Mouse (Mus musculus): Measurements from ENCODE around the gene Cltc. TPM values are rescaled to one million over a fixed set of nuclear protein-coding genes. Genes with fewer than 3 reads are reported as not detected.
A peak's percentile ranks its signal among the peaks of the same experiment; 100 is the strongest.

The Cltc gene
- polyA plus RNA-seq, 1 experiment from 2014 or later = 135 TPM

DNA sequence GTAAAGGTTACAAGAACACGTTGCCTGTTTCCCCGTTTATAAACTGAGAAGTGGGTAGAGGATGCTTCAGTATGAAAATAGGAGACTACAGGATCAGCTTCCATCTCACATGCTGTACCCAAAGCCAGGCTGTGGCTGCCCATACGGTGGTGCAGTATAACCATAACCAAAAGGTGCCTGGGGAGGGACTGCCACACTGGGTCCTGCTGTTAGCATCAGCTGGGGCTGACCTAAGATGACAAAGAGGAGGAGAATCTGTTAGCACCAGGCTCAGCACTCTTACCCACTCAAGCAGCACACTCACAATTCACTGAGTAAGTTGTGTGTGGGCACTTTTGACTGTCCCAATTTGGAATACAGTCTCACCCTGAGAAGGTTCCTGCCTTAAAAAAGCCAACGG is 61.9 kb downstream of the Cltc start:
- WGBS = 84% methylated on average over 4 of the region's 4 CpGs
- Histone ChIP-seq H3K4me3 (no peak overlapping the region), H3K4me2 (replicated peaks) (no peak overlapping the region), H3K27ac (no peak overlapping the region), H3K27me3 (no peaks in the 10 kb centered on the region), H3K4me1 (no peaks in the 10 kb centered on the region), H3K9ac (no peak overlapping the region), H3K9me3 (no peaks in the 10 kb centered on the region), H3K36me3 (peaks cover 72% of the 10 kb centered on the region)
- ATAC-seq (ENCODE audit: insufficient number of reproducible peaks, insufficient read depth, low FRiP score, low TSS enrichment) = no peak

DNA sequence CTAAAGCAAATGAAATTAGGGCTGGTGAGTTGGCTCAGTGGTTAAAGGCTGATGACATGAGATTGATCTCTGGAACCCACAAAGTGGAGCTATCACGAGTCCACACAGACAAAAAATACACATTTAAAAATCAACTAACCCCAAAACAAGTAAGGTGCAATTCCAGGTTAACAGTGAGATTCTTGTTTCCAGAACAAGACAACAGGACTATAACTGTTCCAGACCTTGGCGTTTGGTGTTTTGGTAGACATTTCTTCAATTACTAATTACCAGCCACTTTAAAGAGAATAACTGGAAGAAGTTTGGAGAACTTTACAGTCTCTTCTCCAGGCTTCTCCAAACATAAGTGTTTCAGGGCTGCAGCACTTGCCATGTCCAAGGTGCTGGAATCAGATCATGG is 64.8 kb downstream of the Cltc start:
- H3K4me2 ChIP-seq (replicated peaks) = no peak overlapping the region
- H3K4me1 ChIP-seq = no peaks in the 10 kb centered on the region
- H3K9me3 ChIP-seq = no peaks in the 10 kb centered on the region
- H3K36me3 ChIP-seq = peaks cover 70% of the 10 kb centered on the region
- no peak overlapping the region for H3K9ac ChIP-seq
- no peak overlapping the region for H3K4me3 ChIP-seq
- H3K27ac ChIP-seq = no peak overlapping the region
- H3K27me3 ChIP-seq = no peaks in the 10 kb centered on the region
- ATAC-seq (ENCODE audit: insufficient number of reproducible peaks, insufficient read depth, low FRiP score, low TSS enrichment) = no peak
- WGBS = 82% methylated on average over 2 of the region's 2 CpGs

DNA sequence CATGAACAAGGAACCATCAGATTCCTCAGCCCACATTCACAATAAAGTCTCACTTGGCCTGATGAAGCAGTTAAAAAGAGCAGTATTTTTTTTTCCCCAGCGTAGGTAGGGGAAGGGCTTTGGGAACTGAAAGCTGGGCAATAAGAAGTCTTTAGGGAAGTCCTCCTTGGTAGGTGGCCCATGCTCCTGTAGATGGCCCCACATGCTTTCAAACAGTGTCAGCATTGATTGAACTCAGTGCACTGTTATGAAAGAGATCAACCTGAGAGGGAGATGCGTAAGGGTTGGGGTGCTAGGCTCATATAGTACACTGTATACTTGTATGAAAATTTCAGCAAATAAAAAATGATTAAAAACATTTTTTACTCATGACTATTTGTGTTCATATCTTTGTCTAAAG is 65.4 kb downstream of the Cltc start:
- Histone ChIP-seq H3K9ac (no peak overlapping the region), H3K4me3 (no peak overlapping the region), H3K27ac (no peak overlapping the region), H3K36me3 (peaks cover 69% of the 10 kb centered on the region), H3K4me1 (no peaks in the 10 kb centered on the region), H3K27me3 (no peaks in the 10 kb centered on the region), H3K4me2 (replicated peaks) (no peak overlapping the region), H3K9me3 (no peaks in the 10 kb centered on the region)
- WGBS = 92% methylated on average over 2 of the region's 2 CpGs
- no peak for ATAC-seq (ENCODE audit: insufficient number of reproducible peaks, insufficient read depth, low FRiP score, low TSS enrichment)

DNA sequence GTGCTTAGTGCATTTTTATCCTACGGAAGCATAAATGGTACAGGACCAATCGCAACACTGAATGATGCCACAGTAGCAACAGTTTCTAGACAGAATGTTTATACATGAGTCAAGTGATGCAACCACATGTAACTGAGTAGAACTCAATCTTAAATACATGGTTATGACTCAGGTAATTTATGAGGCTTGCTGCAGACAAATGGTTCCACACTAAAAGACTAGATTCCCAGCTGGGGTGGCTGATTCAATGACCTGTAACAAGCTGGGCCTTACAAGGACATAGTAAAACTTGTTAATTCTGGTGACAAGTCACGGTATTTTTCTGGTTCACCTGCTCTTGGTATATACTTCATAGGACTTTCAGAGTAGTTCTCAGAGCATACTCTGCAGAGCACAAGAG is 65.9 kb downstream of the Cltc start:
- Histone ChIP-seq H3K4me3 (no peak overlapping the region), H3K27ac (no peak overlapping the region), H3K4me1 (no peaks in the 10 kb centered on the region), H3K9me3 (no peaks in the 10 kb centered on the region), H3K27me3 (no peaks in the 10 kb centered on the region), H3K4me2 (replicated peaks) (no peak overlapping the region), H3K36me3 (peaks cover 66% of the 10 kb centered on the region), H3K9ac (no peak overlapping the region)
- 92% methylated on average over 3 of the region's 3 CpGs for WGBS
- ATAC-seq (ENCODE audit: insufficient number of reproducible peaks, insufficient read depth, low FRiP score, low TSS enrichment) = no peak

DNA sequence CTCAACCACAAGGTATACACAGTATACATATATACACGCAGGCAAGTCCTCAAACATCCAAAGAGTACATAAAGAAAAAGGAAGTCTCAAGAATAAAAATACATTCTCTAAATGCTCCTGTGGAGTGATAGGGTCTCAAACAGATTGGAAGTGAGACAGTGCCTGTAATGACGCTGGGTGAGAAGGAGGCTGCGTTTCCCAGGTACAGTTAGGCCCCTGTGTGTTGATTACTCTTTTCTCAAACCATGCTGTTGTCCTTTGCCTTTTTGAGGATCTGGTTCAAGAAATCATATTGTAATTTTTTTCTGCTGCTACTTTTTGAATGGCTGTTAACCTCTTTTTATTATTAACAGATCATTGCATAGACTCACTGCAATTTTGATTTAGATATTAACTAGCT is 67.0 kb downstream of the Cltc start:
- peaks cover 66% of the 10 kb centered on the region for H3K36me3 ChIP-seq

DNA sequence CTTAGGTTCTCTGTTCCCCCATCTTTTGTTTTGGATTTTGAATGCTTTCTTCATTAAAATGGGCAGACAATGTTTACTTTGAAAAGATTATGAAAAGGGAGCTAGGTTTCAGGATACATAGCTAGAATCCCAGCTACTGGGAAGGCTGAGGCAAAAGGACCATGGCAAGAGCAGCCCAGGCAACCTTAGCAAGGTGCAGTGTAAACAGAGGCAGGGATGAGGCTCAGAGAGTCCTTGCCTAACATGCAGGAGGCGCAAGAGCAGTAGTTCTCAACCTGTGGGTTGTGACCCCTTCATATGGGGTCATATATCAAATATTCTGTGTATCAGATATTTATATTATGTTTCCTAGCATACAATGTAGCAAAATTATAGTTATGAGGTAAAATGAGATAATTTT is 72.0 kb downstream of the Cltc start:
- Histone ChIP-seq H3K27me3 (no peaks in the 10 kb centered on the region), H3K9me3 (no peaks in the 10 kb centered on the region), H3K9ac (peak overlapping the region; percentile 80), H3K36me3 (peaks cover 26% of the 10 kb centered on the region), H3K4me2 (replicated peaks) (peak overlapping the region; percentile 88), H3K4me1 (peaks cover 23% of the 10 kb centered on the region), H3K27ac (no peak overlapping the region), H3K4me3 (peak overlapping the region; percentile 72)
- ATAC-seq (ENCODE audit: insufficient number of reproducible peaks, insufficient read depth, low FRiP score, low TSS enrichment) = no peak
- 90% methylated on average over 1 of the region's 1 CpGs for WGBS

More for the DNA sequence above, 67.0 kb downstream of the Cltc start:
- Histone ChIP-seq H3K27ac (no peak overlapping the region), H3K27me3 (no peaks in the 10 kb centered on the region), H3K4me1 (peaks cover 7% of the 10 kb centered on the region), H3K4me3 (no peak overlapping the region), H3K9ac (no peak overlapping the region), H3K9me3 (no peaks in the 10 kb centered on the region), H3K4me2 (replicated peaks) (no peak overlapping the region)
- WGBS = 87% methylated on average over 3 of the region's 3 CpGs
- ATAC-seq (ENCODE audit: insufficient number of reproducible peaks, insufficient read depth, low FRiP score, low TSS enrichment) = no peak

DNA sequence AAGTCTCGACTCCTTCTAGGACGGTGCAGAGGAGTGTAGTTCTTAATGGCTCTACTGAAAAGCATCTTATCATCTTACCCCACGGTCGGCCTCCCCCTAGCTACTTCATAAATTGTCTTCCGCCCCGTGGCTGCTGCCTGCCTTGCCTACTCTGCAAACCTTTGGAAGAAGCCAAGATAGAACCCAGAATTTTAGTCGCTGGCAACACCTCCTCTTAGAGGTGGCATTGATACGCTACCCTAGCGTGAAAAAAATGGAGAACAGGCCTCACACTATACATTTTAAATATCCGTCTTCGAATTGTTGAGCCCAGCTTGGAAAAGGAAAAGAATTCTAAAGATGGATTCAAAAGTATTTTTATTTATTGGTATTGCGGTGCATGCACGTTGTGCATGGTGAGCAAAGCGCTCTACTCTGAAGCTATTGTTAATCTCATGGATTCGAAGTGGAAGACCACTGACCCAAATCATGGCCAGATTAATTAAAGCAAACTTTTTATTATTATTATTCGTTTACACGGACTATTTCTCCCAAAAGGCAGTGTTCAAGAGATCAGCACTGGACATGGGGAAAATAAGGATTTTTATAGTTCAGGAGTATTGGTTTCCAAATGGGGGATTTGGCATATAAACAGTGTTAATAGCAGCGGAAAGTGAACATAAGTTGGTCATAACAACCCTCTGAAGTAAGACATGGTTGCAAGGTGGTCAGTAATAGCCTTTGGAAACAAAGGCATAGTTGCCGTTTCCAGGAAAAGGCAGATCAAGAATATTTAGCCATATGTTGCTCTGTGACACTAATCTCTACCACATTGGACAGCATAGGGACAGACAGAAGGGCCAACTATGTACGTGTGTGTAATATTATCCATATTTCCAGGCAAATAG is 73.0 kb downstream of the Cltc start:
- H3K27ac ChIP-seq = peak overlapping the region; percentile 91
- H3K4me2 ChIP-seq (replicated peaks) = peak overlapping the region; percentile 88
- peak overlapping the region; percentile 72 for H3K4me3 ChIP-seq
- no peaks in the 10 kb centered on the region for H3K9me3 ChIP-seq
- H3K9ac ChIP-seq = peak overlapping the region; percentile 80
- peak; percentile 66; the same call in 1 of the 2 replicates for ATAC-seq (ENCODE audit: insufficient number of reproducible peaks, insufficient read depth, low FRiP score, low TSS enrichment)
- H3K36me3 ChIP-seq = peaks cover 22% of the 10 kb centered on the region
- H3K4me1 ChIP-seq = peaks cover 23% of the 10 kb centered on the region
- H3K27me3 ChIP-seq = no peaks in the 10 kb centered on the region
- WGBS = 6% methylated on average over 20 of the region's 20 CpGs

DNA sequence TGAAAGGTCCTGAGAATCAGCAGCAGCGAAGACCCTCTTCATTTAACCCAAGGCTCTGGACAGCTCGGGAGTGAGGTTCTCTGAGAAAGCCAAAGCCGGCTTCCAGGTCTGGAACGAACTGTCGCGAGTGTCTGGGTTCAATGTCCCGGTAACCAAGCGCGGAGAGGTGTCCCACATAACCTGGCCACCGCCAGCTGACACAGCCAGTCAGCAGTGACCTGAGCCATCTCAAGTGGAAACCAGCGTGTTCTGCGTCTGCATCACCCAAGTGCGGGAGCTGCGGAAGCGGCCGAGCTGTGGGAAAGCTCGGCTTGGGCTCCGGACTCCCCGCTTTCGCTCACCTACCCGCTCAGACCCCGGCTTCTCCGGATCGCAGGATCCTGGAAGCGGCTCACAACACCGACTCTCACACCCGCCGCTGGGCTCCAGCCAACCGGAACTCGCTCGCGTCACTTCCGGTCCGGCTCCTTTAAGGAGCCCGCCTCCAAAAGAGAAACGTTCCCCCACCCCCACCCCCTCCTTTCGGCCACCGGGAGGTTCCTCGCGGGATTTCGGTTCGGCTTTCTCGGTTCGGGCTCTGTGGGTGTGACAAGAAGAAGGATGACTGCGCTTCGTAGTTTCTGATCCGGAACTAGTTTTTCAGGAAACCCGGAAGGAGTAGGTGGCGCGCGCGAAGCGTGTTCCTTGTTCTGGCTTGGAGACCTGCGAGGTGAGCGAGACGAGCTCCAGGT is 73.8 kb downstream of the Cltc start, which contains the start of the genes Vmp1 and Ptrh2:
Gene Vmp1 (minus strand): TSS at position 442 of the 731 bp plus-strand sequence.
Gene Ptrh2 (plus strand): TSS at position 591 of the 731 bp plus-strand sequence.
- H3K4me1 ChIP-seq = peaks cover 23% of the 10 kb centered on the region
- under 1% methylated on average over 56 of the region's 56 CpGs for WGBS
- peak; percentile 92 for ATAC-seq (ENCODE audit: insufficient number of reproducible peaks, insufficient read depth, low FRiP score, low TSS enrichment)

DNA sequence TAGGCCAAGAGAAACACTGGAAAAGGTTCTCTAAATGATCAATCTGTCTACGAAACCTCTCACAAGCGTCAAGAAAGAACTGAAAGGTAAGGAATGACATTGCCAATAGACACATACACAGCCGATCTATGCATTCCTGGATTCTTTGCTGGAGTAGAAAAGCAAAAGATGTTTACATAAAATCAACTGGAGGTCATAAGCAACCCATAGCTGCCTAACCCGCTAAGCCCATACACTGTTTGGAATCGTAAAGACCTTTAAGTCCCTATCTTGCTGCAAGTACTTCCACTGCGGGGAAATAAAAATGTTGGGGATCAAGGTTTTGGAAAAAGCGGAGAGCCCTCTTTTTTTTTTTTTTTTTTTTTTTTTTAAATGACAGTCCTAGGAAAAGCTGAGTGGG is 74.5 kb downstream of the Cltc start:
- Histone ChIP-seq H3K9me3 (no peaks in the 10 kb centered on the region), H3K4me2 (replicated peaks) (peak overlapping the region; percentile 88), H3K36me3 (peaks cover 12% of the 10 kb centered on the region), H3K4me1 (peaks cover 23% of the 10 kb centered on the region), H3K27me3 (no peaks in the 10 kb centered on the region), H3K4me3 (peak overlapping the region; percentile 72), H3K9ac (peak overlapping the region; percentile 80), H3K27ac (no peak overlapping the region)
- WGBS = 41% methylated on average over 7 of the region's 7 CpGs
- no peak for ATAC-seq (ENCODE audit: insufficient number of reproducible peaks, insufficient read depth, low FRiP score, low TSS enrichment)

More for the DNA sequence above, 73.8 kb downstream of the Cltc start, which contains the start of the genes Vmp1 and Ptrh2:
- peaks cover 15% of the 10 kb centered on the region for H3K36me3 ChIP-seq
- H3K9me3 ChIP-seq = no peaks in the 10 kb centered on the region
- no peaks in the 10 kb centered on the region for H3K27me3 ChIP-seq
- H3K4me2 ChIP-seq (replicated peaks) = peak within 1 kb of the TSS; percentile 88
- peak within 1 kb of the TSS; percentile 80 for H3K9ac ChIP-seq
- peak within 1 kb of the TSS; percentile 72 for H3K4me3 ChIP-seq
- H3K27ac ChIP-seq = peak within 1 kb of the TSS; percentile 91

DNA sequence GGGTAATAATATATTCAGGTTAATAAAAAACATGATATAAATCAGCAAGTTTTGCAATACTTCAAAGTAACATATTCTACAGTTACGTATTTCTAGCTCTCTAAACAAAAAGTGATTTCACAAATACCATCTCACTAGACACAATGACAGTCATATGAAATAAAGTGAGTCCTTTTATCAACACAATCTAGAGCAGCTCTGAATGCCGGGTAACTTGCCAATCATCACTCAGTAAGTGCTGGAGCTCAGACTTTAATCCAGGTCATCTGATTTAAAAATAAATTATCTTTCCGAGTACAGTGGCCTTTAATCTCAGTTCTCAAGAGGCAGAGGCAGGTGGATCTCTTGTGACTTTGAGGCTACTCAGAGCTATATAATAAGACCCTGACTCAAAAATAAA is 75.9 kb downstream of the Cltc start:
- no peak for ATAC-seq (ENCODE audit: insufficient number of reproducible peaks, insufficient read depth, low FRiP score, low TSS enrichment)
- Histone ChIP-seq H3K27me3 (no peaks in the 10 kb centered on the region), H3K4me3 (no peak overlapping the region), H3K27ac (no peak overlapping the region), H3K9me3 (no peaks in the 10 kb centered on the region), H3K4me1 (peaks cover 23% of the 10 kb centered on the region), H3K9ac (no peak overlapping the region), H3K36me3 (0 out of 2 replicates have a peak, but pooled peaks cover 7% of the 10 kb centered on the region), H3K4me2 (replicated peaks) (no peak overlapping the region)
- WGBS = 86% methylated on average over 3 of the region's 3 CpGs

DNA sequence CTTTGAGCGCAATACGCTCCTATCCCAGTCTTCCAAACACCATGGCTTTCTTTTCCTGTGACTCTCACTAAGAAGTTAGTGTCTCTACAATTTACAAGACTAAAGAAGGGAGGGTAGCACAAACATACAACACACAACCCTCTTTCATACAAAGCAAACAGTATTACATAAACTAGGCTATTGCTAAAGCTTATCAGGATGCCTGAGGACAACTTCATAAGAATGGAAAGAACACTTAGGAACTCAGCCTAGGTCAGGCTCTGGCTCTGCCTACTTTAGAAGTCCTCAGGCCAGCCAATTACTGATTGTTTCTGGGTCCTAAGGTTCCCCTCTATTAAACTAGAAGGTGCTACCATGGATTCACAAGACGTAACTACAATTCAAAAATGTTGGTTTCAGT is 76.6 kb downstream of the Cltc start:
- Histone ChIP-seq H3K4me2 (replicated peaks) (no peak overlapping the region), H3K9me3 (no peaks in the 10 kb centered on the region), H3K4me3 (no peak overlapping the region), H3K27me3 (no peaks in the 10 kb centered on the region), H3K36me3 (0 out of 2 replicates have a peak, but pooled peaks cover 5% of the 10 kb centered on the region), H3K27ac (no peak overlapping the region), H3K9ac (no peak overlapping the region), H3K4me1 (peaks cover 20% of the 10 kb centered on the region)
- WGBS = 91% methylated on average over 3 of the region's 3 CpGs
- ATAC-seq (ENCODE audit: insufficient number of reproducible peaks, insufficient read depth, low FRiP score, low TSS enrichment) = no peak

All from embryonic facial prominence, embryonic 12.5 days (tissue).